Mouse (Mus musculus) CH12.LX (cell line): ENCODE data around the gene Lrrc75a.

Source experiments
- CHD2 ChIP-seq: IDR thresholded peaks from 2 replicates; pipeline ENCODE4 v1.6.1; 2011; ENCODE audit warnings: low read length, improper control_type of control experiment
- CTCF ChIP-seq, 2 experiments: IDR thresholded peaks in 1 of 2; conservative IDR thresholded peaks in 1 of 2; 2 replicates each; pipeline ENCODE4 v1.5.1; 2011 to 2012; ENCODE audit warnings: low read depth in 2 of 2, low read length in 2 of 2, improper control_type of control experiment in 1 of 2, inconsistent platforms in 1 of 2, mild to moderate bottlenecking in 1 of 2, moderate library complexity in 1 of 2
- E2F4 ChIP-seq: IDR thresholded peaks from 2 replicates; pipeline ENCODE4 v1.6.1; 2011; ENCODE audit warnings: low read depth, low read length, improper control_type of control experiment; ENCODE audit not compliant: insufficient replicate concordance
- EP300 ChIP-seq: IDR thresholded peaks from 2 replicates; pipeline ENCODE4 v1.6.1; 2011; ENCODE audit warnings: low read length, improper control_type of control experiment
- HCFC1 ChIP-seq: IDR thresholded peaks from 2 replicates; pipeline ENCODE4 v1.6.1; 2012; ENCODE audit warnings: low read depth, mild to moderate bottlenecking, inconsistent platforms, low read length, improper control_type of control experiment
- MAX ChIP-seq: IDR thresholded peaks from 2 replicates; pipeline ENCODE4 v1.6.1; 2011; ENCODE audit warnings: low read length, improper control_type of control experiment
- MAZ ChIP-seq: IDR thresholded peaks from 2 replicates; pipeline ENCODE4 v1.6.1; 2012; ENCODE audit warnings: low read depth, mild to moderate bottlenecking, inconsistent platforms, low read length, improper control_type of control experiment, moderate library complexity
- MEF2A ChIP-seq: IDR thresholded peaks from 2 replicates; pipeline ENCODE4 v1.6.1; 2014; ENCODE audit warnings: low read depth, mild to moderate bottlenecking, inconsistent platforms, low read length, improper control_type of control experiment, borderline replicate concordance
- MYC ChIP-seq: IDR thresholded peaks from 2 replicates; pipeline ENCODE4 v1.6.1; 2011; ENCODE audit warnings: low read depth, mild to moderate bottlenecking, improper control_type of control experiment, low read length
- POLR2A ChIP-seq: IDR thresholded peaks from 2 replicates; pipeline ENCODE4 v1.6.1; 2011; ENCODE audit warnings: low read depth, mild to moderate bottlenecking, improper control_type of control experiment, low read length
- RCOR1 ChIP-seq: conservative IDR thresholded peaks from 2 replicates; pipeline ENCODE4 v1.6.1; 2012; ENCODE audit warnings: low read depth, mild to moderate bottlenecking, inconsistent platforms, low read length, improper control_type of control experiment
- SMC3 ChIP-seq: IDR thresholded peaks from 2 replicates; pipeline ENCODE4 v1.6.1; 2011; ENCODE audit warnings: low read depth, low read length, improper control_type of control experiment
- ZKSCAN1 ChIP-seq: IDR thresholded peaks from 2 replicates; pipeline ENCODE4 v1.6.1; 2012; ENCODE audit warnings: low read depth, inconsistent platforms, low read length, improper control_type of control experiment, borderline replicate concordance

GRCm38 (mm10) chr11:62691592-62691991, 43.3 kb upstream of the Lrrc75a start:
- TF ChIP-seq MAX (no peak), POLR2A (no peak), HCFC1 (no peak), CHD2 (no peak), CTCF (conservative IDR thresholded peaks at IDR 0.05 in 1 of 2, IDR thresholded peaks at IDR 0.05 in 1 of 2; ENCODE audit: low read depth in 2 of 2, low read length in 2 of 2) (no peak), SMC3 (no peak), EP300 (no peak), ZKSCAN1 (no peak), MAZ (no peak), E2F4 (no peak), MEF2A (no peak), RCOR1 (no peak), MYC (no peak)
